Mouse (Mus musculus) midbrain, embryonic 11.5 days (tissue): ENCODE measurements around the gene Abo. TPM values are rescaled to one million over a fixed set of nuclear protein-coding genes. Genes with fewer than 3 reads are reported as not detected.
"Not testable (repeated sequence)": the region's sequence is repeated elsewhere in the genome, so short reads cannot be mapped to it uniquely, and the experiment has no call there.

Experiments used
- ATAC-seq: fragments of 200-750 bp; cut with Nextera tagmentation; 2 replicates; pipeline ENCODE4 v1.8.0; 2017; ENCODE audit warnings: moderate TSS enrichment, moderate library complexity; ENCODE audit not compliant: low FRiP score
- DNase-seq: peaks from one replicate; pipeline ENCODE4 v3.0.0; 2015; ENCODE audit warnings: low spot score; ENCODE audit errors: missing footprints
- H3K27ac ChIP-seq: fragments of 300-500 bp; sonication (generic); 2 replicates; pipeline ENCODE4 v1.5.1; 2014; ENCODE audit warnings: low read depth, low read length
- H3K27me3 ChIP-seq: fragments of 300-500 bp; sonication (generic); 2 replicates; pipeline ENCODE4 v1.6.1; 2014; ENCODE audit warnings: mild to moderate bottlenecking, low read length, moderate library complexity, mixed read lengths; ENCODE audit not compliant: control insufficient read depth, insufficient read depth
- H3K36me3 ChIP-seq: fragments of 300-500 bp; sonication (generic); 2 replicates; pipeline ENCODE4 v1.6.1; 2014; ENCODE audit warnings: mild to moderate bottlenecking, low read length, moderate library complexity, mixed read lengths; ENCODE audit not compliant: control insufficient read depth, insufficient read depth
- H3K4me1 ChIP-seq: fragments of 300-500 bp; sonication (generic); 2 replicates; pipeline ENCODE4 v1.6.1; 2014; ENCODE audit warnings: low read length; ENCODE audit not compliant: control insufficient read depth, insufficient read depth
- H3K4me2 ChIP-seq: fragments of 300-500 bp; sonication (generic); 2 replicates; pipeline ENCODE4 v1.6.1; 2014; ENCODE audit warnings: mild to moderate bottlenecking, moderate library complexity
- H3K4me3 ChIP-seq: fragments of 300-500 bp; sonication (generic); 2 replicates; pipeline ENCODE4 v1.5.1; 2014; ENCODE audit warnings: low read depth, low read length
- H3K9ac ChIP-seq: fragments of 300-500 bp; sonication (generic); 2 replicates; pipeline ENCODE4 v1.6.1; 2014; ENCODE audit warnings: low read length
- H3K9me3 ChIP-seq: fragments of 300-500 bp; sonication (generic); 2 replicates; pipeline ENCODE4 v1.6.1; 2016; ENCODE audit warnings: low read length; ENCODE audit not compliant: control insufficient read depth
- WGBS: fragments of 180-500 bp; shearing (Covaris S2); extraction: QIAGEN DNeasy Blood & Tissue Kit; methylation state at CpG from one replicate; pipeline ENCODE4 v1.1.7; 2014; 5-methylcytosine and 5-hydroxymethylcytosine counted together
- polyA plus RNA-seq: library from polyadenylated mRNA; unstranded; fragments of >200 nt; fragmentation: Nextera tagmentation; extraction: Ambion mirVana; gene quantifications from 2 replicates; pipeline ENCODE4 v1.2.1, GENCODE M21; 2014

Gene Abo
- polyA plus RNA-seq, 1 experiment from 2014 or later: not detected

DNA sequence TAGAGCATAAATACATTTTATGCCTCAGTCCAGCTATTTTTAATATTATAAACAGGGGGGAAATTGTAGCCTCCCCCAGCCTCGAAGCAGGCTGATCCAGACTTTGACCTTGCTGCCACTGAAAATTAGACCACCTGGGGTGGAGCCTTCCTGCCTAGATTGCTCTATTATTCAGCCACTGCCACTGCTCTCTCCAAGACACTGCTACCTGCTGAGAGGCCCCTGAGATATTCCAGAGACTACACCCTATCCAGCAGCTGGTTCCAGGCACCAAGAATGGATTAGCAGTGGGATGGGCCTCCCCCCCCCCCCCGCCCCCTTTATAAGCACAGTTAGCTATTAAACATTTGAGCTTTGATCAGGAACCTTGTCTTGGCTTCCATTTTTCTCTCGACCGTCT, 21.4 kb upstream of the Abo start:
- not testable (repeated sequence) for H3K9me3 ChIP-seq, H3K4me3 ChIP-seq, H3K4me1 ChIP-seq, DNase-seq, H3K36me3 ChIP-seq, H3K9ac ChIP-seq, ATAC-seq, H3K27ac ChIP-seq, H3K27me3 ChIP-seq, H3K4me2 ChIP-seq
- WGBS: 56% methylated on average over 4 of the region's 4 CpGs

DNA sequence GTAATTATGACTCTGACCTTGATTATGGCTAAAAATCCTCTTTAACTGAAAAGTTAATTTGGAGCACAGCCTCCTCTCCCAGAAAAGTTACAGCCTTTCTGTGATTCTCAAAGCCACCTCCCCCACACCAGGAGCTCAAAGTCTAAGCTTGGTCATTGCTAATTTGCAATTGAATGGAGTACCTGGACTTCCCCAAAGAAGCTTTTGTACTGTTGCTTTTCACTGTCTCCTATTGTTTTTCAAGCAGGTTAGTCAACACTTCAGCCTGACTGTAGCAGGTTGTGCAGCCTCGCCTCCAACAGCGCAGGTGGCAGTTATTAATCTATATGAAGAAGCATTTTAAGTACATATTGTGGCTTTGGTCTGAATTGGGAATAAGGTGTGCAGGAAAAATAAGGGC, 20.8 kb upstream of the Abo start:
- H3K4me1 ChIP-seq, H3K9me3 ChIP-seq, H3K36me3 ChIP-seq, H3K27me3 ChIP-seq, H3K9ac ChIP-seq, ATAC-seq, H3K27ac ChIP-seq, DNase-seq, H3K4me3 ChIP-seq, H3K4me2 ChIP-seq: not testable (repeated sequence)
- 75% methylated on average over 2 of the region's 2 CpGs for WGBS

DNA sequence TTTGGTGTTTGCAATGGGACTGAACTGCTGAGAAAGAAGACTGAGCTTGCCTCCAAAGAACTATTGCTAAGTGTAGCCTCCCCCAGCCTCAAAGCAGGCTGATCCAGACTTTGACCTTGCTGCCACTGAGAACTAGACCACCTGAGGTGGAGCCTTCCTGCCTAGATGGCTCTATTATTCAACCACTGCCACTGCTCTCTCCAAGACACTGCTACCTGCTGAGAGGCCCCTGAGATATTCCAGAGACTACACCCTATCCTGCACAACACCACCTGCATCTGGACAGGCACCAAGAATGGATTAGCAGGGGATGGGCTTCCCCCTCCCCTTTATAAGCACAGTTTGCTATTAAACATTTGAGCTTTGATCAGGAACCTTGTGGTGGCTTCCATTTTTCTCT, 13.8 kb upstream of the Abo start:
- no peak overlapping the region for H3K4me2 ChIP-seq
- no peaks in the 10 kb centered on the region for H3K9me3 ChIP-seq
- no peak for ATAC-seq
- no peak overlapping the region for H3K9ac ChIP-seq
- H3K36me3 ChIP-seq: no peaks in the 10 kb centered on the region
- H3K27me3 ChIP-seq: no peaks in the 10 kb centered on the region
- H3K4me1 ChIP-seq: no peaks in the 10 kb centered on the region
- no peak overlapping the region for H3K27ac ChIP-seq
- DNase-seq: no peak
- no peak overlapping the region for H3K4me3 ChIP-seq

DNA sequence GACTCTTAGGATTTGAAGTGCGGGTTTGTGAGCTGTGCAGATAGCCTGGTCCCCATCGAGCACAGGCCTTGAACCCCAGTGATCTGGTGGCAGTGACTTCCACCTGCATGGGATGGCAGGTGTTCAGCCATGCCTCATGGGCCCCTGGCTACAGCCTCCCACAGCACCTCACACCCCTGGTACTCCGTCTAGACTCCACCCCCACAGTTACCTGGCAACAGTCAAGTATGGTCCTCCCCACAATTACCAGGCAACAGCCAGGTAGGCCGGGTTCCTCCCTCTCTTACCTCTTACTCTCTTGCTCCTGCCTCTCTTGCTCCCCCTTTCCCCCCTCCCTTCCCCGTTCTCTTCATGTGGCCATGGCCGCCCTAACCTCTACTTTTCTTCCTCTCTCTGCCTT, 5.9 kb upstream of the Abo start:
- WGBS: 66% methylated on average over 6 of the region's 6 CpGs
- H3K36me3 ChIP-seq: no peaks in the 10 kb centered on the region
- no peaks in the 10 kb centered on the region for H3K4me1 ChIP-seq
- no peak overlapping the region for H3K4me2 ChIP-seq
- H3K4me3 ChIP-seq: no peak overlapping the region
- H3K9ac ChIP-seq: no peak overlapping the region
- no peaks in the 10 kb centered on the region for H3K27me3 ChIP-seq
- H3K9me3 ChIP-seq: no peaks in the 10 kb centered on the region
- no peak for ATAC-seq
- no peak for DNase-seq
- H3K27ac ChIP-seq: no peak overlapping the region

DNA sequence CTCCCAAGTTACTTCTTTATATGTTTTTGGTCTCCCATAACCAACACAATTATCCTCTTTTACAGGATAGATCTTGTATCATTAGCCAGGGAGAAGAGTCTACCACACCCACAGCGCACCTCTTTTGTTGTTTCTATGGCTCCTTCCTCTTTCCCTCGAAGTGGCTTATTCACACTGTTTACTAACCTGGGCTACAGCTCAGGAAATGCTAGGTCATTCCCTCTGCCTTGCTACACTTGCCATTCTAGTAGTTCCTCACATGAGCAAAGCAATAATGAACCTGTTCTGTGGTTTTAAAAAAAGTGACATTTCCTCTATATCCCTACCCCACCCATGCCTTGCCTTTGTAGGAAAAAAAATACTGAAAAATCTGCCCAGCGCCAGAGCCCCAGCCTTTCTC, 1.9 kb downstream of the Abo start:
- H3K9ac ChIP-seq: no peak overlapping the region
- no peaks in the 10 kb centered on the region for H3K27me3 ChIP-seq
- no peaks in the 10 kb centered on the region for H3K9me3 ChIP-seq
- 78% methylated on average over 3 of the region's 3 CpGs for WGBS
- no peaks in the 10 kb centered on the region for H3K36me3 ChIP-seq
- no peak overlapping the region for H3K4me2 ChIP-seq
- no peak for ATAC-seq
- no peak overlapping the region for H3K27ac ChIP-seq
- no peak for DNase-seq
- no peaks in the 10 kb centered on the region for H3K4me1 ChIP-seq
- no peak overlapping the region for H3K4me3 ChIP-seq

DNA sequence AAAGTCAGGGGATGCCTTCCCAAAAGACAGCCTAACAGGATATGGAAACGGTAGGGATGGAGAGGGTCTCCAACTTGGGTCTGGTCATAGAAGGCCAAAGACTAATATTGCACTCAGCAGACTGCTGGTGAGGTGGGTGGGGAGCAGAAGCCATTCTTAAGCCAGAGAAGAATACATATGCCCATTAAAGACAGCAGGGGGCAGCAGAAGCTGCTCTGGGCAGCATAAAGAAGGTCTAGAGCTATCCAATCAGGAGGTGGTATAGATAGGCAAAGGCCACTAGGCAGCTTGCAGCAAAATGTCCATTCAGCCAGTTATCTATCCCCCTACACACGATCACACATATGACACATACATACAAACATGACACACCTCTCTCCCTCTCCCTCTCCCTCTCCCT, 17.1 kb downstream of the Abo start:
- H3K27ac ChIP-seq: no peak overlapping the region
- no peaks in the 10 kb centered on the region; the same call in 1 of the 2 replicates for H3K9me3 ChIP-seq
- DNase-seq (no peak), ATAC-seq (no peak)
- no peak overlapping the region for H3K4me3 ChIP-seq
- no peak overlapping the region for H3K4me2 ChIP-seq
- no peaks in the 10 kb centered on the region for H3K27me3 ChIP-seq
- H3K9ac ChIP-seq: no peak overlapping the region
- 61% methylated on average over 2 of the region's 2 CpGs for WGBS
- H3K4me1 ChIP-seq: no peaks in the 10 kb centered on the region
- H3K36me3 ChIP-seq: no peaks in the 10 kb centered on the region

DNA sequence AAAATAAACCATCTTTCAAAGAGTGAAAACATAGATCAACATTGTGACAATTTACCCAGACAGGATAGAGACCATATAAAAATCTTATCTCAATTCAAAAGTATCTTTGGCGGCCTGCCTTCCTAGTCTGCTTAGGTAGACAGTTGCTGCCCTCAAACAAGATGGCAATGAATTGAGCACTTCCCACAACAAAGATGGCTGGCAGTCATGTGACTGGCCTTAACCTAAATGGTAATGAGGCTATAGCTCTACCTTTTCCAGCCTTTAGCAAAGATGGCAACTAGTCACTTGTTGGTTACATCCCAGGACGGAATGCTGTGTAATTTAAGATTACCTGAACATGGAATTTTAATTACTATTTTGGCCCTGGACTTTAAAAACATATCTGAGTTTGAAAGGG, 32.3 kb downstream of the Abo start:
- WGBS: 90% methylated on average over 2 of the region's 2 CpGs

DNA sequence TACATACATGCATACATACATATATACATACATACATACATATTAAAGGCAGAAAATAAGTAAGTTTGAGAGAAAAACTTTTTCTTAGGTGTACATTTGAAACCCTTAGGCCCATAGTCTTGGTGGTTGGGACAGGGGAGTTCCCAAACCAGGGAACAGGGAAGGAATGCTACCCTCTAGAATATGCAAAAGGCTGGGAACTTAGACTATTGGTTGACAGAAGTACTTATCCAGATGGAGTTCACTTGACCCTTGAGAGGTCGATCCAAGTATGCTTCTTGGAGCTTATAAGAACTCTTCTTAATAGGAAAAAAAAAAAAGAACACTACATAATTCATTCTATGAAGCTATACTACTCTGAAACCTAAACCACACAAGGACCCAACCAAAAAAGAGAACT, 36.7 kb downstream of the Abo start:
- no peaks in the 10 kb centered on the region for H3K9me3 ChIP-seq
- no peak overlapping the region for H3K4me3 ChIP-seq
- WGBS: 96% methylated on average over 1 of the region's 1 CpGs
- no peak for ATAC-seq
- no peak overlapping the region for H3K4me2 ChIP-seq
- no peaks in the 10 kb centered on the region for H3K4me1 ChIP-seq
- H3K9ac ChIP-seq: no peak overlapping the region
- H3K27ac ChIP-seq: no peak overlapping the region
- H3K27me3 ChIP-seq: no peaks in the 10 kb centered on the region
- DNase-seq: no peak
- H3K36me3 ChIP-seq: no peaks in the 10 kb centered on the region

More for the DNA sequence above, 32.3 kb downstream of the Abo start:
- H3K4me2 ChIP-seq: no peak overlapping the region
- no peak overlapping the region for H3K4me3 ChIP-seq
- no peaks in the 10 kb centered on the region for H3K36me3 ChIP-seq
- H3K9me3 ChIP-seq: no peaks in the 10 kb centered on the region
- H3K27ac ChIP-seq: no peak overlapping the region
- ATAC-seq: no peak
- DNase-seq: no peak
- H3K9ac ChIP-seq: no peak overlapping the region
- H3K4me1 ChIP-seq: no peaks in the 10 kb centered on the region
- H3K27me3 ChIP-seq: no peaks in the 10 kb centered on the region

DNA sequence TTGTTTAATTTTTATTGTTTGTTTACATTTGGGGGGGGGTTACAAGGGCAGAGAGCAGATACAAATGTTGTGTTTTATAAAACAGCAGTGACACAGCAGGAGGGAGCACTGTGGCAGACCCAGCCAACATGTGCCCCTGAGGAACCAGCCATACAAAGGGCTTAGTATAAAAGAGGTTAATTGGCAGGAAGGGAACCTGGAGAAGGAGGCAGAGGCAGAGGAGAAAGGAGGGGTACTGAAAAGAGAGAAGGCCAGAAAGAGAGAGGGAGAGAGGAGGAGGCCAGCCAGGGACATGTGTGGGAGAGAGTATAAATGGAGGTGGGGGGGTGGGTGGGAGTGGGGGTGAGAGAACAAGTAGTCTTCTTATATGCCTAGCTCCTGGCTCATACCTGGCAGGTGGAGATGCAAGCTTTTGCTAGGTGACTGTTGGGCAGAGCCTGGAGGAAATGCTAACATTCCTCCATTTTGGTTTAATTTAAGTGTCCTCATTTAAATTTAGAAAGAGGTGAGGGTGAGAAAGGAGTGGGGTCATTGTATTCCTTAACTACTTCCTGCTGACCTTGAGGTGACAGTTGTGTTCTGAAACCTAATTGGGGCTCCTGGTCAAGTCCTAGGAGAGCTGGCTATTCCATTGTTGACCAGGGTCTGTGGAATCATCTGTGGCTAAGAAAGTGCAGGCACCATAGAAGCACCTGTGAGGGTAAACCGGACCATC, 37.4 kb downstream of the Abo start:
- Histone ChIP-seq H3K27me3 (no peaks in the 10 kb centered on the region), H3K4me2 (no peak overlapping the region), H3K36me3 (no peaks in the 10 kb centered on the region), H3K9me3 (no peaks in the 10 kb centered on the region), H3K4me1 (no peaks in the 10 kb centered on the region), H3K4me3 (no peak overlapping the region), H3K27ac (no peak overlapping the region), H3K9ac (no peak overlapping the region)
- WGBS: 91% methylated on average over 1 of the region's 1 CpGs
- DNase-seq (no peak), ATAC-seq (no peak)
